Mouse (Mus musculus) megakaryocyte, embryonic 14.5 days (primary cell): ENCODE measurements around the gene Ubp1.

Source experiments
- FLI1 ChIP-seq: IDR thresholded peaks from 2 replicates; pipeline ENCODE4 v1.6.1; 2012; ENCODE audit warnings: low read length, inconsistent platforms, mixed read lengths
- GATA1 ChIP-seq: IDR thresholded peaks from 3 replicates; pipeline ENCODE4 v1.6.1; 2012; ENCODE audit warnings: mixed read lengths, low read length, inconsistent platforms, borderline replicate concordance

DNA sequence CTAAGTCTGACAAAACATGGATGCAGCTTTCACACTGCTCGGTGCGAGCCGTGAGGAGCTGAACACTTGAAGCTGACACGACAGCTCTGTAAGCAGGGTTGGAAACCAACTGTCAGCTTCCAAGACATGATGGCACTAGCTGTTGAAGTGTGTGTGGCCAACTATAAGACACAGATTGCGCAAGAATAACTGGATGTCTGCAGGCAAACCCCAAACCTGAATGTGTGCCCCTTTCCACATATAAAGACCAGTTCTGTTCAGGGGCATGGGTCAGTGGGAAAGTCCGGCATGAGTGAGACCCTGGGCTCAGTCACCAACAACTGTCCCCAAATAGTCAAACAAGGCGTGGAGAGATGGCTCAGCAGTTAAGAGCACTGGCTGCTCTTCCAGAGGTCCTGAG is 62.1 kb downstream of the Ubp1 start:
- TF ChIP-seq GATA1 (no peak), FLI1 (no peak)
